Mouse (Mus musculus) frontal cortex, postnatal 25 days (tissue): ENCODE measurements around the gene Bora.
"Not testable (repeated sequence)": the region's sequence is repeated elsewhere in the genome, so short reads cannot be mapped to it uniquely, and the experiment has no call there.

Source experiments
- DNase-seq, 2 experiments: peaks; one replicate each; pipeline ENCODE4 v3.0.0; 2022; ENCODE audit warnings: low spot score in 2 of 2

Bora gene

GRCm38 (mm10) chr14:99046031-99046781 lies at the start of gene Bora, which contains the start of gene Mzt1:
Bora (plus strand) TSS chr14:99046222.
Mzt1 (minus strand) TSS chr14:99046134.
- peak; percentile 73 to 88 for DNase-seq

GRCm38 (mm10) chr14:99010224-99010919 lies 35.6 kb upstream of the Bora start:
- no peak for DNase-seq

GRCm38 (mm10) chr14:99010920-99011313 lies 35.1 kb upstream of the Bora start:
- DNase-seq = no peak

GRCm38 (mm10) chr14:99018691-99019090 lies 27.3 kb upstream of the Bora start:
- DNase-seq = no peak

GRCm38 (mm10) chr14:99019136-99019808 lies 26.8 kb upstream of the Bora start:
- DNase-seq = no peak

GRCm38 (mm10) chr14:99022346-99023086 lies 23.5 kb upstream of the Bora start:
- no peak for DNase-seq

- no peak for DNase-seq
These were observed 16.0 kb upstream of the Bora start for GRCm38 (mm10) chr14:99029987-99030386.

GRCm38 (mm10) chr14:99031337-99031873 lies 14.6 kb upstream of the Bora start:
- no peak for DNase-seq

GRCm38 (mm10) chr14:99032596-99032995 lies 13.4 kb upstream of the Bora start:
- DNase-seq = no peak

- DNase-seq = not testable (repeated sequence)
These were observed 11.2 kb upstream of the Bora start for GRCm38 (mm10) chr14:99034851-99035250.

- DNase-seq = no peak
These were observed 10.0 kb upstream of the Bora start for GRCm38 (mm10) chr14:99036039-99036438.

GRCm38 (mm10) chr14:99037703-99038102 lies 8.3 kb upstream of the Bora start:
- DNase-seq = no peak

- DNase-seq = not testable (repeated sequence)
These were observed 6.7 kb upstream of the Bora start for GRCm38 (mm10) chr14:99039308-99039707.

GRCm38 (mm10) chr14:99041416-99041815 lies 4.6 kb upstream of the Bora start:
- DNase-seq = no peak

- no peak for DNase-seq
These were observed 2.5 kb upstream of the Bora start for GRCm38 (mm10) chr14:99043499-99043898.

GRCm38 (mm10) chr14:99044096-99044495 lies 1.9 kb upstream of the Bora start:
- DNase-seq = no peak

- no peak for DNase-seq
These were observed 1.3 kb upstream of the Bora start for GRCm38 (mm10) chr14:99044718-99045117.

GRCm38 (mm10) chr14:99045378-99046030 lies 518 bp upstream of the Bora start:
- no peak for DNase-seq

GRCm38 (mm10) chr14:99046782-99047181 lies 760 bp downstream of the Bora start:
- no peak for DNase-seq

GRCm38 (mm10) chr14:99058959-99059586 lies 13.1 kb downstream of the Bora start:
- DNase-seq = no peak

GRCm38 (mm10) chr14:99060616-99061015 lies 14.6 kb downstream of the Bora start:
- DNase-seq = no peak
